Mouse (Mus musculus) erythroblast, embryonic 14.5 days (primary cell): ENCODE data around the gene Robo3. TPM values are rescaled to one million over a fixed set of nuclear protein-coding genes. Genes with fewer than 3 reads are reported as not detected.

Experiments
- H3K27me3 ChIP-seq: 2 replicates; pipeline ENCODE4 v1.6.1; 2012; ENCODE audit warnings: inconsistent platforms; ENCODE audit not compliant: control insufficient read depth
- H3K36me3 ChIP-seq: 2 replicates; pipeline ENCODE4 v1.6.1; 2012; ENCODE audit warnings: mild to moderate bottlenecking, inconsistent platforms; ENCODE audit not compliant: control insufficient read depth
- H3K4me1 ChIP-seq: 2 replicates; pipeline ENCODE4 v1.6.1; 2012; ENCODE audit warnings: inconsistent platforms; ENCODE audit not compliant: control insufficient read depth
- H3K4me3 ChIP-seq: replicated peaks from 2 replicates; pipeline ENCODE3; 2012; ENCODE audit warnings: moderate library complexity, mild to moderate bottlenecking, inconsistent platforms
- H3K9me3 ChIP-seq: 2 replicates; pipeline ENCODE4 v1.6.1; 2012; ENCODE audit warnings: low read length, inconsistent platforms, mixed read lengths; ENCODE audit not compliant: control insufficient read depth
- GATA1 ChIP-seq: IDR thresholded peaks from 2 replicates; pipeline ENCODE4 v1.6.1; 2012; ENCODE audit warnings: low read length, inconsistent platforms, mixed read lengths
- TAL1 ChIP-seq: IDR thresholded peaks from 3 replicates; pipeline ENCODE4 v1.6.1; 2012; ENCODE audit warnings: low read length, inconsistent platforms, mixed read lengths
- polyA plus RNA-seq: library from polyadenylated mRNA; stranded (reverse); fragments of >175 nt; gene quantifications from 2 replicates; pipeline ENCODE4 v1.2.3, GENCODE M21; 2012

The Robo3 gene
- polyA plus RNA-seq, 1 experiment: 0.08 TPM

- Histone ChIP-seq H3K4me1 (no peaks in the 10 kb centered on the region), H3K27me3 (peaks cover 5% of the 10 kb centered on the region), H3K4me3 (no peak overlapping the region), H3K9me3 (no peaks in the 10 kb centered on the region), H3K36me3 (no peaks in the 10 kb centered on the region)
- TF ChIP-seq TAL1 (no peak), GATA1 (no peak)
Observed at GRCm38 (mm10) chr9:37390891-37391290, 42.2 kb downstream of the Robo3 start.

- H3K4me3 ChIP-seq: peak overlapping the region; percentile 16
- no peaks in the 10 kb centered on the region for H3K9me3 ChIP-seq
- peaks cover 3% of the 10 kb centered on the region for H3K4me1 ChIP-seq
- H3K36me3 ChIP-seq: no peaks in the 10 kb centered on the region
- no peak for TF ChIP-seq TAL1
- no peak for TF ChIP-seq GATA1
- peaks cover 25% of the 10 kb centered on the region for H3K27me3 ChIP-seq
Observed at GRCm38 (mm10) chr9:37384284-37385182, 48.5 kb downstream of the Robo3 start.

GRCm38 (mm10) chr9:37383161-37383560 is 49.9 kb downstream of the Robo3 start:
- Histone ChIP-seq H3K4me1 (peaks cover 3% of the 10 kb centered on the region), H3K4me3 (no peak overlapping the region), H3K36me3 (no peaks in the 10 kb centered on the region), H3K27me3 (peaks cover 25% of the 10 kb centered on the region), H3K9me3 (no peaks in the 10 kb centered on the region)
- TF ChIP-seq GATA1 (no peak), TAL1 (no peak)

- TF ChIP-seq TAL1 (no peak), GATA1 (no peak)
- Histone ChIP-seq H3K4me1 (no peaks in the 10 kb centered on the region), H3K4me3 (no peak overlapping the region), H3K9me3 (no peaks in the 10 kb centered on the region), H3K27me3 (no peaks in the 10 kb centered on the region), H3K36me3 (no peaks in the 10 kb centered on the region)
Observed at GRCm38 (mm10) chr9:37375718-37376117, 57.3 kb downstream of the Robo3 start.

- Histone ChIP-seq H3K4me3 (no peak overlapping the region), H3K27me3 (no peaks in the 10 kb centered on the region), H3K36me3 (no peaks in the 10 kb centered on the region), H3K4me1 (no peaks in the 10 kb centered on the region), H3K9me3 (no peaks in the 10 kb centered on the region)
- TF ChIP-seq GATA1: no peak
- no peak for TF ChIP-seq TAL1
Observed at GRCm38 (mm10) chr9:37371232-37371801, 61.7 kb downstream of the Robo3 start.

GRCm38 (mm10) chr9:37368860-37369259 is 64.2 kb downstream of the Robo3 start:
- Histone ChIP-seq H3K27me3 (no peaks in the 10 kb centered on the region), H3K4me1 (no peaks in the 10 kb centered on the region), H3K36me3 (no peaks in the 10 kb centered on the region), H3K4me3 (no peak overlapping the region), H3K9me3 (no peaks in the 10 kb centered on the region)
- no peak for TF ChIP-seq GATA1
- no peak for TF ChIP-seq TAL1

- no peaks in the 10 kb centered on the region for H3K36me3 ChIP-seq
- no peak overlapping the region for H3K4me3 ChIP-seq
- no peaks in the 10 kb centered on the region for H3K9me3 ChIP-seq
- no peak for TF ChIP-seq TAL1
- TF ChIP-seq GATA1: no peak
- no peaks in the 10 kb centered on the region for H3K27me3 ChIP-seq
- H3K4me1 ChIP-seq: no peaks in the 10 kb centered on the region
Observed at GRCm38 (mm10) chr9:37368081-37368830, 64.8 kb downstream of the Robo3 start.

GRCm38 (mm10) chr9:37367301-37368080 is 65.6 kb downstream of the Robo3 start, which contains the start of gene Hepacam:
Gene Hepacam (plus strand): TSS chr9:37367351.
- Histone ChIP-seq H3K9me3 (no peaks in the 10 kb centered on the region), H3K4me1 (no peaks in the 10 kb centered on the region), H3K27me3 (no peaks in the 10 kb centered on the region), H3K4me3 (no peak within 1 kb of the TSS), H3K36me3 (no peaks in the 10 kb centered on the region)
- no peak for TF ChIP-seq TAL1
- TF ChIP-seq GATA1: no peak

- Histone ChIP-seq H3K4me3 (no peak overlapping the region), H3K4me1 (no peaks in the 10 kb centered on the region)
- TF ChIP-seq TAL1 (no peak), GATA1 (no peak)
Observed at GRCm38 (mm10) chr9:37365706-37366105, 67.3 kb downstream of the Robo3 start.

More at GRCm38 (mm10) chr9:37365706-37366105, 67.3 kb downstream of the Robo3 start:
- Histone ChIP-seq H3K9me3 (no peaks in the 10 kb centered on the region), H3K36me3 (no peaks in the 10 kb centered on the region), H3K27me3 (no peaks in the 10 kb centered on the region)

Other genes starting within 250 kb of the Robo3 start
- gene Tmem218, start 225.0 kb downstream of the Robo3 start, polyA plus RNA-seq: 0.06 TPM in 1 of 2 replicates, not detected in the other
- gene Slc37a2, start 177.5 kb downstream of the Robo3 start, polyA plus RNA-seq: 0.01 TPM in 1 of 2 replicates, not detected in the other
- 0.13 and 0.28 TPM in 2 replicates for gene Ccdc15, start 84.8 kb downstream of the Robo3 start, polyA plus RNA-seq
- gene Hepacam, start 65.9 kb downstream of the Robo3 start, polyA plus RNA-seq: not detected in 2 replicates
- gene Robo4, start 31.3 kb downstream of the Robo3 start, polyA plus RNA-seq: 0.02 and 0.23 TPM in 2 replicates
- gene Msantd2, start 56.1 kb upstream of the Robo3 start, polyA plus RNA-seq: 0.21 and 0.63 TPM in 2 replicates
- gene Esam, start 94.8 kb upstream of the Robo3 start, polyA plus RNA-seq: not detected in 2 replicates
- gene Vsig2, start 106.0 kb upstream of the Robo3 start, polyA plus RNA-seq: not detected in 2 replicates
- gene Nrgn, start 119.7 kb upstream of the Robo3 start, polyA plus RNA-seq: 2.9 and 4.5 TPM in 2 replicates
- 0.05 TPM in 1 of 2 replicates, not detected in the other for gene Siae, start 122.5 kb upstream of the Robo3 start, polyA plus RNA-seq
- gene Spa17, start 180.5 kb upstream of the Robo3 start, polyA plus RNA-seq: 0.21 TPM in 1 of 2 replicates, not detected in the other
- 3.2 and 3.4 TPM in 2 replicates for gene Tbrg1, start 224.1 kb upstream of the Robo3 start, polyA plus RNA-seq
- not detected in 2 replicates for gene Panx3, start 236.0 kb upstream of the Robo3 start, polyA plus RNA-seq